Mouse (Mus musculus): ENCODE data around the gene Agtrap.
A peak's percentile ranks its signal among the peaks of the same experiment; 100 is the strongest.
"Not testable (repeated sequence)": the region's sequence is repeated elsewhere in the genome, so short reads cannot be mapped to it uniquely, and the experiment has no call there.

Gene Agtrap

GRCm38 (mm10) chr4:148087907-148088527 is at the start of gene Agtrap:
Gene Agtrap (minus strand): TSS chr4:148088031.
- peak; percentile 96 for DNase-seq

- no peak for DNase-seq
Observed at GRCm38 (mm10) chr4:148137503-148137902, 49.7 kb upstream of the Agtrap start.

GRCm38 (mm10) chr4:148134988-148135387 is 47.2 kb upstream of the Agtrap start:
- no peak for DNase-seq

- no peak for DNase-seq
Observed at GRCm38 (mm10) chr4:148131497-148132081, 43.8 kb upstream of the Agtrap start.

GRCm38 (mm10) chr4:148130561-148131413 is 43.0 kb upstream of the Agtrap start, which contains the start of gene Draxin:
Gene Draxin (minus strand): TSS chr4:148130698.
- DNase-seq, result peak; percentile 68

- DNase-seq, result no peak
Observed at GRCm38 (mm10) chr4:148130133-148130532, 42.3 kb upstream of the Agtrap start, which contains the start of gene Mad2l2. Gene Mad2l2 (plus strand): TSS chr4:148130384.

- DNase-seq, result no peak
Observed at GRCm38 (mm10) chr4:148128672-148129071, 40.8 kb upstream of the Agtrap start.

GRCm38 (mm10) chr4:148128241-148128640 is 40.4 kb upstream of the Agtrap start:
- DNase-seq, result no peak

GRCm38 (mm10) chr4:148122694-148123066 is 34.8 kb upstream of the Agtrap start:
- DNase-seq, result no peak

GRCm38 (mm10) chr4:148121982-148122693 is 34.3 kb upstream of the Agtrap start:
- no peak for DNase-seq

GRCm38 (mm10) chr4:148121362-148121761 is 33.5 kb upstream of the Agtrap start:
- no peak for DNase-seq

GRCm38 (mm10) chr4:148120555-148120954 is 32.7 kb upstream of the Agtrap start:
- no peak for DNase-seq

- DNase-seq, result not testable (repeated sequence)
Observed at GRCm38 (mm10) chr4:148119578-148119977, 31.7 kb upstream of the Agtrap start.

- no peak for DNase-seq
Observed at GRCm38 (mm10) chr4:148117392-148117791, 29.6 kb upstream of the Agtrap start.

- DNase-seq, result no peak
Observed at GRCm38 (mm10) chr4:148116657-148117056, 28.8 kb upstream of the Agtrap start.

- peak; percentile 63 for DNase-seq
Observed at GRCm38 (mm10) chr4:148115467-148115866, 27.6 kb upstream of the Agtrap start.

- DNase-seq, result peak; percentile 92
Observed at GRCm38 (mm10) chr4:148114758-148115391, 27.0 kb upstream of the Agtrap start.

- no peak for DNase-seq
Observed at GRCm38 (mm10) chr4:148112519-148112918, 24.7 kb upstream of the Agtrap start.

GRCm38 (mm10) chr4:148109215-148109614 is 21.4 kb upstream of the Agtrap start:
- DNase-seq, result no peak

GRCm38 (mm10) chr4:148108565-148109100 is 20.8 kb upstream of the Agtrap start:
- no peak for DNase-seq

GRCm38 (mm10) chr4:148107621-148108291 is 19.9 kb upstream of the Agtrap start:
- DNase-seq, result no peak

- DNase-seq, result no peak
Observed at GRCm38 (mm10) chr4:148104146-148104545, 16.3 kb upstream of the Agtrap start.
